Mouse (Mus musculus) hindbrain, postnatal 0 days (tissue): Measurements from ENCODE around the gene Krt87. TPM values are rescaled to one million over a fixed set of nuclear protein-coding genes. Genes with fewer than 3 reads are reported as not detected.

Experiments
- ATAC-seq: fragments of 200-750 bp; cut with Nextera tagmentation; 2 replicates; pipeline ENCODE4 v1.8.0; 2017; ENCODE audit warnings: mild to moderate bottlenecking, moderate TSS enrichment, moderate library complexity
- DNase-seq: peaks from one replicate; pipeline ENCODE4 v3.0.0-alpha.2; 2015; ENCODE audit warnings: low spot score
- H3K27ac ChIP-seq: fragments of 300-500 bp; sonication (generic); 2 replicates; pipeline ENCODE4 v1.5.1; 2014; ENCODE audit warnings: mild to moderate bottlenecking
- H3K27me3 ChIP-seq: fragments of 300-500 bp; sonication (generic); 2 replicates; pipeline ENCODE4 v1.6.1; 2014; ENCODE audit warnings: low read length, mixed read lengths; ENCODE audit not compliant: insufficient read depth
- H3K36me3 ChIP-seq: fragments of 300-500 bp; sonication (generic); 2 replicates; pipeline ENCODE4 v1.6.1; 2014; ENCODE audit warnings: low read length, mixed read lengths; ENCODE audit not compliant: insufficient read depth
- H3K4me1 ChIP-seq: fragments of 300-500 bp; sonication (generic); 2 replicates; pipeline ENCODE4 v1.6.1; 2014; ENCODE audit warnings: antibody characterized with exemption, low read length, mixed read lengths; ENCODE audit not compliant: insufficient read depth
- H3K4me2 ChIP-seq: fragments of 300-500 bp; sonication (generic); 2 replicates; pipeline ENCODE4 v1.6.1; 2014; ENCODE audit warnings: low read depth, mild to moderate bottlenecking, low read length, moderate library complexity, mixed read lengths
- H3K4me3 ChIP-seq: fragments of 300-500 bp; sonication (generic); 2 replicates; pipeline ENCODE4 v1.5.1; 2014; ENCODE audit warnings: low read length
- H3K9ac ChIP-seq: fragments of 300-500 bp; sonication (generic); replicated peaks from 2 replicates; pipeline ENCODE4 v1.6.1; 2014; ENCODE audit warnings: mild to moderate bottlenecking, low read length, moderate library complexity, mixed read lengths
- H3K9me3 ChIP-seq: fragments of 300-500 bp; sonication (generic); 2 replicates; pipeline ENCODE4 v1.6.1; 2016; ENCODE audit warnings: low read length, mixed read lengths
- CTCF ChIP-seq: IDR thresholded peaks from 2 replicates; pipeline ENCODE4 v1.5.1; 2016; ENCODE audit warnings: antibody characterized with exemption, control low read depth, low read depth
- whole genome bisulfite sequencing: fragments of 180-500 bp; shearing (Covaris S2); extraction: QIAGEN DNeasy Blood & Tissue Kit; methylation state at CpG from one replicate; pipeline ENCODE4 v1.1.7; 2014; 5-methylcytosine and 5-hydroxymethylcytosine counted together
- polyA plus RNA-seq: library from polyadenylated mRNA; unstranded; fragments of >200 nt; fragmentation: Nextera tagmentation; extraction: Ambion mirVana; gene quantifications from 2 replicates; pipeline ENCODE4 v1.2.1, GENCODE M21; 2015
- total RNA-seq: library from RNA; depleted of rRNA; stranded (reverse); fragments of >200 nt; gene quantifications from 2 replicates; pipeline ENCODE4 v1.2.3, GENCODE M21; 2014

Krt87 gene
- total and polyA plus RNA-seq, 2 experiments from 2014 or later = 0.69 to 1.5 TPM

DNA sequence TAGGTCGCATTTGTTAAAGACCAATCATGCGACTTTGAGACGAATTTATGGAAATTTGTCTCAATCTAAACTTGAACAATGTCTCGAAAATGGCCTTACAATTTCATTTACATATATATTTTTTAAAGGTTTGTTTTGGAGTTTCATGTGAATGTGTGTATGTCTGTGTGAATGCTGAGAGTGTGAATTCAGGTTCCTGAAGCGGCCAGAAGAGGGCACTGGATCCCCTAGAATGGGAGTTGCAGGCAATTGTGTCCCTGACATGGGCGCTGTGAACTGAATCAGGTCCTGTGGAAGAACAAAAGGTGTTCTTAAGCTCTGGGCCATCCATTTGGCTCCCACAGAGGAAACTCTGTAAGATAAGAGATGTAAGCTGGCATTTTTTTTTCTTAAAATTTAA, 17.3 kb upstream of the Krt87 start:
- no peak for DNase-seq
- no peak overlapping the region for H3K4me2 ChIP-seq
- H3K4me3 ChIP-seq = no peak overlapping the region
- H3K9ac ChIP-seq = no peak overlapping the region
- no peaks in the 10 kb centered on the region for H3K36me3 ChIP-seq
- H3K27me3 ChIP-seq = no peaks in the 10 kb centered on the region
- H3K9me3 ChIP-seq = no peaks in the 10 kb centered on the region
- no peak overlapping the region for H3K27ac ChIP-seq
- 93% methylated on average over 6 of the region's 6 CpGs for WGBS
- H3K4me1 ChIP-seq = peaks cover 4% of the 10 kb centered on the region; the same call in 1 of the 2 replicates
- ATAC-seq = no peak
- no peak for TF ChIP-seq CTCF

DNA sequence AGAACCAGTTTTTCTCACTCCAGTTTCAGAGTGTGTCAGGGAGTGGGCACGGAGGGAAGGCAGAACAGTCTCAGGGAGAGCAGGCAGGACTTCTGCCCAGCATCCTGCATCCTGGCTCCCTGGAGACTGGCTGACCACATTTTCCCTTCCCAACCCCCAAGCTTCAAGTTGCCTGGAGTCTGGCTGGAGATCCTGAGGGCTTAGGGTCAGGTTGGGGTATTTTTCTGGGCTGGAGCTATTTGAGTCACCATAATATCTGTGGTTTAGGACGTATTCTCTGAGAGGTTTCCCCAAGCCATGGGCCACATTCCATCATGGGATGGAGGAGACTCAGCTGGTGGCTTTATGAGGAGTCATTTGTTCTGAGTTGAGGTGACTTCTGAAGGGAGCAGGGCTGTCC, 16.7 kb upstream of the Krt87 start:
- no peak for TF ChIP-seq CTCF
- Histone ChIP-seq H3K9ac (no peak overlapping the region), H3K36me3 (no peaks in the 10 kb centered on the region), H3K4me3 (no peak overlapping the region), H3K27ac (no peak overlapping the region), H3K4me1 (peaks cover 4% of the 10 kb centered on the region; the same call in 1 of the 2 replicates), H3K4me2 (no peak overlapping the region), H3K9me3 (no peaks in the 10 kb centered on the region), H3K27me3 (no peaks in the 10 kb centered on the region)
- no peak for DNase-seq
- WGBS = 85% methylated on average over 2 of the region's 2 CpGs
- ATAC-seq = no peak

DNA sequence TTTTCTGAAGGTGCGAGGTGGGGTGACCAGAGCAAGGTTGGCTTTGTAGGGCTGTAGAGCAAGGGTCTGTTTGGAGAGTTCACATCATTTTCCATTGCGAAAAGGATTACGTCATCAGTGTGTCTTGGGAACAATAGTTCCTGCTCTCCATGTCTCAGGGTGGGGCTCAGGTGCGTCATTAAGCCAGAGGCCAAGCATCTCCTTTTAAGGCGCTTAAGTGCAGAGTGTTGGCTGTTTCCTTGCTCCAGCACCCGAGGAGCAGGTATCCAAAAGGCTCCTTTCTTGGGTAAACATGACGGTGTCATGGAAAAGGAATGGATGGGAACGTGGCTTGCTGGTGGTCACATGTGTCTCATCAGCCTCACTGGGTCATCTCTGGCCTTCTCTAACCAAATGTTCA, 16.2 kb upstream of the Krt87 start:
- TF ChIP-seq CTCF = no peak

DNA sequence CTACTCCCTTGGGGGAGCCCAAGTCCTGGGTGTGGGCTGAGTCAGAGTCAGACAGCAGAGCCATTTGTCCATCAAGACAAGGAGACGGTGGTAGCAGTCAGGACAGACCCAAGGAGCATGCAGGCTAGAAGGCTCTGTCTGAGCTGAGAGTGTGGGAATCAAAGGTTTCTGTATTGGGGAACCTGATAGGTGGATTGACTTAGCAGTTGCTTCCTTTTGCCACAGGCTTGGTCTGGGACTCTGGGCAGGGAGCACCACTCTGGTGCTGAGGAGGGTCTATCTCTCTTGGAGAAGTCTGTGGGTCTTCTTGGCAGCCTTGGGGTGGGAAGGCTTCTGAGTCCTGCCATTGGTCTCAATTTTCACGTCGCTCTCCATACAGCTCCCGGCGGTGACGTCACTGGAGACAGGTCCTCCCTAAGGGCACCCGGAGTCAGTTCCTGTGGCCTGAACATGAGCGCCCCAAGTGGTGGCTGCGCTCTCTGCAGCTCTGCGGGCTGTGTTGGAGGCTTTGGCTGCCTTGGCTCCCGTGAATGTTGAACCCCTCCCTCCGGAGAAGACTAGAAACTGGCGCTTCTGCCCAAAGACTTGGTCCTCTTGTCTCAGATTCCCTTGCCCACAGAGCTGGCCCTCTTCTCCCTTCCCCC, 14.6 kb upstream of the Krt87 start:
- Histone ChIP-seq H3K36me3 (no peaks in the 10 kb centered on the region), H3K4me3 (no peak overlapping the region), H3K9me3 (no peaks in the 10 kb centered on the region), H3K27me3 (no peaks in the 10 kb centered on the region), H3K4me2 (no peak overlapping the region), H3K27ac (no peak overlapping the region), H3K4me1 (peaks cover under 1% of the 10 kb centered on the region; the same call in 1 of the 2 replicates), H3K9ac (no peak overlapping the region)
- ATAC-seq = peak; percentile 87
- peak; percentile 78 for DNase-seq
- WGBS = 7% methylated on average over 13 of the region's 13 CpGs
- TF ChIP-seq CTCF = peak; percentile 82

More for the DNA sequence above, 16.2 kb upstream of the Krt87 start:
- Histone ChIP-seq H3K36me3 (no peaks in the 10 kb centered on the region), H3K4me2 (no peak overlapping the region), H3K9me3 (no peaks in the 10 kb centered on the region), H3K27ac (no peak overlapping the region), H3K4me1 (peaks cover 4% of the 10 kb centered on the region; the same call in 1 of the 2 replicates), H3K27me3 (no peaks in the 10 kb centered on the region), H3K4me3 (no peak overlapping the region), H3K9ac (no peak overlapping the region)
- ATAC-seq (no peak), DNase-seq (no peak)
- WGBS = 88% methylated on average over 8 of the region's 8 CpGs

DNA sequence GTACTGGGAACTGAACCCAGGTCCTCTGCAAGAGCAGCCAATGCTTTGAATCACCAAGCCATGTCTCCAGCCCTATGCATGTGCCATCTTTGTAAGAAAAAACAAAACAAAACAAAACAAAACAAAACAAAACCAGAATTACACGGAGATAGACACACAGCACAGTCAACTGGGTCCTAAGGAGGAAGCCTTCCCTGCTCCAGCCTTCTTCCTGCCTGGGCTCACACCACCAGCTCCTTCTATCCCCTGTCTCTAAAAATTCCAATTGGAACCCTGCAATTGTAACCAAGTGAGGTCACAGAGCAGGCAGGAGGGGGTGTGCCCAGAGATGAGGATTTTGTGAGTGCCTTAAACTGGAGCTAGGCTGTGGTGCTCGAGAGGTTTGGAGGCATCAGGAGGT, 8.8 kb upstream of the Krt87 start, which contains the start of gene Krt88:
Gene Krt88 (plus strand): TSS at position 301 of the 400 bp plus-strand sequence.
- Histone ChIP-seq H3K4me3 (no peak within 1 kb of the TSS), H3K4me1 (no peaks in the 10 kb centered on the region), H3K9ac (no peak within 1 kb of the TSS), H3K4me2 (no peak within 1 kb of the TSS), H3K9me3 (no peaks in the 10 kb centered on the region), H3K36me3 (no peaks in the 10 kb centered on the region), H3K27ac (no peak within 1 kb of the TSS), H3K27me3 (no peaks in the 10 kb centered on the region)
- DNase-seq (no peak), ATAC-seq (no peak)
- 65% methylated on average over 2 of the region's 2 CpGs for WGBS
- TF ChIP-seq CTCF = no peak

DNA sequence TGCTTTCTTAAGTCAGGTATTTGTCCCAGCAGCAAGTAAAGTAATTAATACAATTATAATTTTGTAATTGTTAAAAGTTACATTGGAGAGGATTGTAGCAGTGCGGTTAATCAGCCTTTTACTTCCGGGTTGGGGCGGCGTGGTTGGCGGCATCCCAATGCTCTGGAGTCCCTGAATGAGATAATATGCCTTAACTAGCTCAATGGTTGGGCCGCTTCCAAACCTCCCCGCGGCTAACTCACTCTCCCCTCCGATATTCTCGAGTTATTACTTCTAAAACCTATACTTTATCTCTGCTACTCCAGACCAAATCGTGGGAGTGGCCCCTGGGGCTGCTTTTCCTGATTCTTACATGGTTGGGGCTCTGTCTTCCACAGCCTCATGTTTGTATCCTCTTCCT, 8.0 kb upstream of the Krt87 start:
- WGBS = 60% methylated on average over 11 of the region's 11 CpGs
- DNase-seq = no peak
- H3K4me1 ChIP-seq = no peaks in the 10 kb centered on the region
- H3K9ac ChIP-seq = no peak overlapping the region
- H3K4me3 ChIP-seq = no peak overlapping the region
- TF ChIP-seq CTCF = no peak
- no peaks in the 10 kb centered on the region for H3K27me3 ChIP-seq
- H3K4me2 ChIP-seq = no peak overlapping the region
- no peak overlapping the region for H3K27ac ChIP-seq
- H3K36me3 ChIP-seq = no peaks in the 10 kb centered on the region
- ATAC-seq = no peak
- no peaks in the 10 kb centered on the region for H3K9me3 ChIP-seq

DNA sequence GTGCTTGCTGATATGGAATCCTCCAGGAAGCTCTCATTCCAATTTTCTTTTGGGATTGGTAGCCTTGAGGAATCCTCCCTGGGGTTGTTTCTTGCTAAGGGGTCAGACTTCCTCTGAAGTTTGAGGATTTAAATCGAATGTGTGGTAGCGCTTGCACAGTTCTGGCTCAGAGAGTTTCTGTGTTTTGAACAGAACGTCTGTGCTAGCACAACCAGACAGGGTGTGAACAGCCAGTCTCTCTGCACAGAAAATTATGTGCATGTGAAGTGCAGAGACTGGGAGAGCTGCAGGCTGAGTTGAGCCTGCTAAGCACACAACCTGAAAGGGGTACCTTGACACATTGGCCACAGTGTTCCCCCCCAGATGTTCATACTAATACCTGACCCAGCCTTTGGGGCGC, 2.2 kb upstream of the Krt87 start:
- ATAC-seq = no peak

More for the DNA sequence above, 2.2 kb upstream of the Krt87 start:
- TF ChIP-seq CTCF = no peak
- Histone ChIP-seq H3K9me3 (no peaks in the 10 kb centered on the region), H3K27ac (no peak overlapping the region), H3K4me3 (no peak overlapping the region), H3K36me3 (no peaks in the 10 kb centered on the region), H3K4me1 (peaks cover 5% of the 10 kb centered on the region; the same call in 1 of the 2 replicates), H3K4me2 (no peak overlapping the region), H3K9ac (no peak overlapping the region), H3K27me3 (0 out of 2 replicates have a peak, but pooled peaks cover 5% of the 10 kb centered on the region)
- no peak for DNase-seq
- WGBS = 85% methylated on average over 4 of the region's 4 CpGs
